Mouse (Mus musculus): ENCODE measurements around the gene Crb2.

The Crb2 gene

DNA sequence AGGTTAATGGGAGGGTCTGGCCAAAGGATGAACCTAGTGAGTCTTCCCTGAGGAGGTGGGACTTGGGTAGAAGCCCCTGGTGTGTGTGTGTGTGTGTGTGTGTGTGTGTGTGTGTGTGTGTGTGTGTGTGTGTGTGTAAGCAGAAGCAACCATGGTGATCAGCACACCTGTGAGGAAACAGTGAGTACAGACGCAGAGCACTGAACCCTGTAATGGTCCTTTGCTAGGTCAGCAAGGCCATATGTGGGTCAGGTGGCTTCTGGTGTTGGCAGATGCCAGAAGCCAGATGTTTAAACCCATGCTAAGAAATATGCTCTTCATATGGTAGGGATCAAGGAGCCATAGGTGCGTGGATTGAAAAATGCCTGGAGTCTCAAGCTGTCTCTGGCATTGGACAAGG lies 11.5 kb upstream of the Crb2 start:
- in situ Hi-C loops (cut with MboI; ENCODE audit: unreplicated experiment in 2 of 2) = loop anchor here in 1 of 2 experiments (25.0 kb wide), 1 partner anchor 127 kb away; no protein-coding TSS in a partner anchor

DNA sequence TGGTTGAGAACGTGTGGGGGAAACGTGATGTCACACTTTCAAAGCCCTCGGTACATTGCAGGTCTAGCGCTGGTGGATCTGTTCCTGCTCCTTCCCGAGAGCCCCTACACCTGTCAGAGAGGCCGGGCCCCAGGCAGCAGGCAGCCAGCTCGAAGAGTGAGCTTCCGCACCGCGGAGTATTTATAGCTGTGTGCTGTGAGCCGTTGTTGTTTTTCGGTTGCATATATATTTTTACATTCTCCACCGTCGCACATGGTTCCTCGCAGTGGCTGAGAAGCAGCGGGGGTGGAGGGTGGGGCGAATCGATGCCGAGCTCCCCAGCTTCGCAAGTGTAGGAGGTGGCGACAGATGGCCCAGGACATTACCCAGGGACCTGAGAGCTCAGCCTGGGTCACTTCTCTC lies 11.0 kb upstream of the Crb2 start:
- in situ Hi-C loops (cut with MboI; ENCODE audit: unreplicated experiment in 2 of 2) = loop anchor here (5.0 to 25.0 kb wide), 5 partner anchors 33 to 128 kb away; no protein-coding TSS in a partner anchor

DNA sequence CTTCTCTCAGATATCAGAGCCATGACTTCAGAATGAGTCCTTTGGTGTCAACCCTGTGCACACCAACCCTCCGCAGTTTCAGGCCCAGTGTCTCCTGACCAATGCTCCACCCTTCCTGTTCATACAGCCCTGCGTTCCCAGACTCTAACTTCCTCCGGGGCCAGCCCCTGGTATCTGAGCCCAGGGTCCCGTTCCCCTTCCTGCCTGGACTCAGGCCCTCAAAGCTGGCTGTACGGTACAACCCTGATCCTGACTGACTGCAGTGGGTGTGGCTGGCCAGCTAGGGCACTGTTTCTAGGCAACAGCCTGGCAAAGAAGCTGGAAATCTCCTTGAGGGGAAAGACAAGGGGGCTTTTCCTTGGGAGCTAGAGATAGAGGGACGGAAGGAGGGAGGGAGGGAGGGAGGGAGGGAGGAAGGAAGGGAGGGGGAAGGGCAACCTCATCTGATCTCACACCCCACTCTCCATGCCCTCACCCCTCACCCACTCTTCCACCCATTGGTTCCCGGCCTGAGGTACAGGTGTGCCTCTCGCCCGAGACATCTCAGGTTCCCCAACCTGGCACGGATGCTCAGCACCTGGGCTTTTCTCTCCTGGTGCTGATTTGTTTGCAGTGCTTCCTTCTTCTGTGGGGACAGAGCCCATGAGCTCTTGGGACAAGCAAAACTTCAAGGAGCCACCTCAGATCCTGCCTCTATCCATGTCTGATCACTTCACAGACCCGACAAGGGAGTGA lies 9.9 kb upstream of the Crb2 start:
- in situ Hi-C loops (cut with MboI; ENCODE audit: unreplicated experiment in 2 of 2) = loop anchor here (5.0 to 25.0 kb wide), 5 partner anchors 34 to 129 kb away; no protein-coding TSS in a partner anchor

- in situ Hi-C loops (cut with MboI; ENCODE audit: unreplicated experiment in 2 of 2) = loop anchor here (5.0 to 25.0 kb wide), 5 partner anchors 35 to 130 kb away; no protein-coding TSS in a partner anchor
These were observed 8.9 kb upstream of the Crb2 start for GRCm38 (mm10) chr2:37767080-37767547.

DNA sequence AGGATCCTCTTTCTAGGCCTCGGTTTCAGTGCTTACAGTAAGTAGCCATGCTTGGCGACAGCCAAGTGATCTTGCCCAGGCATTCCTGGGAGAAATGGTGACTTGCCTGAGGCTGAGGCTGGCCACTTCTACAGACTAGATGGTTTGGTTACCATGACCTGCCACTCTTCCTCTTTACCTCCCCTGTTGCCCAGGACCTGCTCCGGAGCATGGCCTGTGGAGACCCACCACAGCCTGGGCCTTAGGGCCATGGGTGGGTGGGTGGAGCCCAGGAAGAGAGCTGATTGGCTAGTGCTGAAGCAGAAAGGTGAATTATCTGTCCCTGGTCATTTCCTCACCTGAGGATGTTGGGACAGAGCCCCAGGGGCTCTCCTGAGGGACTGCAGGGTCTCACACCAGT lies 8.3 kb upstream of the Crb2 start:
- in situ Hi-C loops (cut with MboI; ENCODE audit: unreplicated experiment in 2 of 2) = loop anchor here (5.0 to 25.0 kb wide), 5 partner anchors 35 to 130 kb away; no protein-coding TSS in a partner anchor

DNA sequence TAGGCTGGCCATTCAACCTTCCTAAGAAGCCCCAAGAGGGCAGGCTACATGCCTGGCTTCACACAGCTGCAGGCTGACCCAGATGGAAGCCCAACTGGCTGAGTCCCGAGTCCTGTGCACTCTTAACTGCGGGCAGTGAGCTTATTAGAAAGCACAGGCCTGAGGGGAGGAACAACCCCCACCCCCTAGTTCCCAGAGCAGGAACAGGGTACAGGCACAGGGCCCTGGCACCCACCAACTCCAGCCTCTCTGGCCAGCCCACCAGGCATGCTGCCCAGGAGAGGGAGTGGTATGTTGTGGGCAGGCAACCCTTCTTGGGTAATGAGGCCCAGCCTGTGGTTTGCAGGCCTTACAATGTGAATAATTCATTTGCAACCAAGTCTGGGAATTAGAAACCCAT lies 7.1 kb upstream of the Crb2 start:
- in situ Hi-C loops (cut with MboI; ENCODE audit: unreplicated experiment in 2 of 2) = loop anchor here (5.0 to 25.0 kb wide), 5 partner anchors 37 to 132 kb away; no protein-coding TSS in a partner anchor

GRCm38 (mm10) chr2:37769793-37770192 lies 6.3 kb upstream of the Crb2 start:
- in situ Hi-C loops (cut with MboI; ENCODE audit: unreplicated experiment in 2 of 2) = loop anchor here (5.0 to 25.0 kb wide), 9 partner anchors 37 to 387 kb away; no protein-coding TSS in a partner anchor

GRCm38 (mm10) chr2:37771618-37772285 lies 4.3 kb upstream of the Crb2 start:
- in situ Hi-C loops (cut with MboI; ENCODE audit: unreplicated experiment in 2 of 2) = loop anchor here (5.0 to 25.0 kb wide), 5 partner anchors 134 to 389 kb away; no protein-coding TSS in a partner anchor

GRCm38 (mm10) chr2:37774571-37774970 lies 1.5 kb upstream of the Crb2 start:
- in situ Hi-C loops (cut with MboI; ENCODE audit: unreplicated experiment in 2 of 2) = loop anchor here (5.0 to 25.0 kb wide), 5 partner anchors 137 to 392 kb away; no protein-coding TSS in a partner anchor

GRCm38 (mm10) chr2:37776611-37777411 lies 762 bp downstream of the Crb2 start:
- in situ Hi-C loops (cut with MboI; ENCODE audit: unreplicated experiment in 2 of 2) = loop anchor here in 1 of 2 experiments (10.0 to 25.0 kb wide), 2 partner anchors 172 to 1790 kb away; partner anchors contain the start of gene Ttll11

DNA sequence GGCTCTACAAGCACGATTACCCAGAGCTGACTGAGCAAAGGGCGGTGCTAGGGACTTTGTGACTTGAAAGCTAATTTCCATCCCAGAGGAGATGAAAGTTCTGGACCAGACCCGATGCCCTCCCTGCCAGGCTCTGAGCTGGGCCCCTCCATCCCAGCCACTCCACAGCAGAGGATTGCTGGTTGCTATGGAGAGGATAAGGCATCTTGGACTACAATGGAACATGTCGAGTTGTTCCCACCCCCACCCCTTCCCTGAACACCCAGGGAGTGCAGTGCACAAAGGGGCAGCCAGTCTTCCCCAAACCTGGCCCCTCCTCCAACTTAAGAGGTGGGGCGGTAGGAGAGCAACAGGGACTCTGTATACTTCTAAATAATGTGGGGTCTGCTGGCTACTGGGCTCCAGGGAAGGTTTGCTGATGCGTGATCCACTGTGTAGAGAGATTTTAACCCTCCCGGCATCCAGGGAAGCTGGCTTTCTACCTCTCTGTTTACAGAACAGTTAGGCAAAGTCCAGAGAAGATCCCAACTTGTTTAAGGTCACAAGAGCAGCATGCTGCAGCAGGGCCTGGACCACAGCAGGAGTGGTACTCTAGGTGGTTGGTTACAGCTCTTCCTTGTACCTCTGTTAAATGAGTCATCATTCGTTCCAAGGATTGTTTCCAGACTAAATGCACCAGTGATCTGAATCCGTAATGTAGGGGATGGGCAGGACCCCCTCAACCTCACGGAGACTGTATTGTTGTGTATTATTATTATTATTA lies 2.1 kb downstream of the Crb2 start:
- in situ Hi-C loops (cut with MboI; ENCODE audit: unreplicated experiment in 2 of 2) = loop anchor here in 1 of 2 experiments (10.0 to 25.0 kb wide), 2 partner anchors 173 to 1791 kb away; partner anchors contain the start of gene Ttll11

GRCm38 (mm10) chr2:37780270-37780929 lies 4.4 kb downstream of the Crb2 start:
- in situ Hi-C loops (cut with MboI; ENCODE audit: unreplicated experiment in 2 of 2) = loop anchor here in 1 of 2 experiments (25.0 kb wide), 1 partner anchor 1793 kb away; the partner anchor contains the start of gene Ttll11

DNA sequence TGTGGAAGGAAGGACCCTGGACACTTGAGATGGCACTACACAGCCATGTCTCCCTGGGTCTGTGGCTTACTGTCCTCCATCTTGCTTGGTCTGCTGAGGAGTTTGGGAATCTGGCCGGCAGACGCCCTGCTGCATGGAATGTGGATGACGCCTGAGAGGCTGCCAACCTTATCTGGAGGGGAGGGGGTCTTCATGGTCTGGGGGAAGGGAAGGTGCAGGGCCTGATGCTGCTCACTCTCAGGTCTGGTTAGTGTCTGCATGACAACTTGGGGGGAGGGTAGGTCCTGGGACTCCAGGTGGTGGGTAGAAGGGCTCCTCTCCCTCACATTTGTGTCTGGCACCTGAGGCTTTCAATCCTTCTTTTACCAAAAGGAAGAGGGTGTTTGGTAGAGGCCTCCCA lies 5.4 kb downstream of the Crb2 start:
- in situ Hi-C loops (cut with MboI; ENCODE audit: unreplicated experiment in 2 of 2) = loop anchor here in 1 of 2 experiments (25.0 kb wide), 1 partner anchor 1794 kb away; the partner anchor contains the start of gene Ttll11

- in situ Hi-C loops (cut with MboI; ENCODE audit: unreplicated experiment in 2 of 2) = loop anchor here in 1 of 2 experiments (25.0 kb wide), 1 partner anchor 1795 kb away; the partner anchor contains the start of gene Ttll11
These were observed 6.0 kb downstream of the Crb2 start for GRCm38 (mm10) chr2:37782002-37782401.

DNA sequence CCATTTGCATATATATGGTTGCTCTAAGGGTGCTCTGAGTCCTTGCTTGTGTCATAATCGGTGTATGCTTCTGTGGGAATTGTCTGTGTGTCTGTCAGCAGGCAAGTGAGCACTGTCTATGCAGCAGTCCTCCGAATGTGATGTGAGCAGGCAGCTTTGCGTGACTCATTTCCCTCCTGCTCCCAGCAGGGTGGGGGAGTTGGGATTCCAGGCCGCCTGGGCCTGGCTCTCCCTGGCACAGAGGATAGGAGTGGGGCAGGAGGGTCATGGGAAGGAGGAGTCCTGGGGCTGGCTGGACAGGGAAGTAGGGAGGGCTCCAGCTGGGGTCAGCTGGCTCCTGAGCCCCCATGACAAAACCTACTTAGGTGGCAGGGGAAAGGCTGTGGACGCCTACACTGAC lies 8.4 kb downstream of the Crb2 start:
- in situ Hi-C loops (cut with MboI; ENCODE audit: unreplicated experiment in 2 of 2) = loop anchor here in 1 of 2 experiments (25.0 kb wide), 1 partner anchor 1797 kb away; the partner anchor contains the start of gene Ttll11

DNA sequence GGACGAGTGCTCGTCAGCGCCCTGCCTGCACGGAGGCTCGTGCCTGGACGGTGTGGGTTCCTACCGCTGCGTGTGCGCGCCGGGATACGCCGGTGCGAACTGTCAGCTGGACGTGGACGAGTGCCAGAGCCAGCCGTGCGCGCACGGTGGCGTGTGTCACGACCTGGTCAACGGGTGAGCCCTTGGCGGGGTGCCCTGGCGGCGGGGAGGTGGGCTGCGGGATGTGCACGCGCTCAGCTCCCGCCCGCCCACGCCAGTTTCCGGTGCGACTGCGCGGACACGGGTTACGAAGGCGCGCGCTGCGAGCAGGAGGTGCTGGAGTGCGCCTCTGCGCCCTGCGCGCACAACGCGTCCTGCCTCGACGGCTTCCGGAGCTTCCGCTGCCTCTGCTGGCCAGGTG lies 10.4 kb downstream of the Crb2 start:
- in situ Hi-C loops (cut with MboI; ENCODE audit: unreplicated experiment in 2 of 2) = loop anchor here in 1 of 2 experiments (25.0 kb wide), 1 partner anchor 1799 kb away; the partner anchor contains the start of gene Ttll11

DNA sequence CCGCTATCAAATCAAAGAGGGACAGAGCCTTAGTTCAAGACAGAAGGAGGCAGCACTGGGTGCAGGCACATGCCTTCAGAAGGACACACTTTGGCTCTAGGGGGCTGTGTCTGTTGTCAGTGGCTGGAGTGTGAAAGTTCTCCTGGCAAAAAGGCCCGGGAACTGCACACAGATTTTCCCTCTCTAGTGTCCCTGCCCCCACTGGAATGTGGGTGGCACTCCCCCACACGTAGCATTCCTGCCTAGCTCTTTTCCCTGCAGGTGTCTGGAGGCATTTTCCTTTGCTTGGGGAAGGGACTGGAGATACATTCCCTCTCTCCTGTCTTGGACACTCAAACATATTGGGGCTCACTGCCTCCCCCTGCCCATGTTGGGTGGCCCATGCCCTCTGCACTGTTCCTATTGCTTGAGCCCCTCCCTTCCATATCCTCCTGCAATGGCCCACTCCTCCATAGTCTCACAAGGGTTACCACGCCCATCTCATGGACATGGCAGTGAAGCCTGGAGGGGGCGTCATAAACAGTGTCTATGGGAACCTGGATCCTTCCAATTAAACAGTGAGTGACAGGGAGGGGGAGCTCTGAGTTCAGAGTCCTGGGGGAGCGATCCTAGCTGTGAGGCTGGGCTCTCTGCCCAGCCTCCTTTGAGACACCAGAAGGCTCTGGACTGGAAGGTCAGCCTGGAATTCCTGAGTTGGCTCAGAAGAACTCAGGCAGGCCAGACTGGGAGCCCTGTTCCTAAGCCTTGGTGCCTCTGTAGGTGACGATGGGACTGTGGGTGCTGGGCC lies 12.3 kb downstream of the Crb2 start:
- in situ Hi-C loops (cut with MboI; ENCODE audit: unreplicated experiment in 2 of 2) = loop anchor here in 1 of 2 experiments (25.0 kb wide), 1 partner anchor 1801 kb away; the partner anchor contains the start of gene Ttll11

Measured in v-Abl transformed pro-B cells (cell line).